Mouse (Mus musculus): ENCODE measurements around the gene Gm45623. TPM values are rescaled to one million over a fixed set of nuclear protein-coding genes. Genes with fewer than 3 reads are reported as not detected.

Gm45623 gene
- total RNA-seq, 1 experiment from 2014 or later, result not detected

GRCm38 (mm10) chr13:56757201-56757600 lies 3.6 kb upstream of the Gm45623 start:
- ATAC-seq (replicated peaks; ENCODE audit: low read depth, poor library complexity, severe bottlenecking), result no peak

GRCm38 (mm10) chr13:56755871-56756270 lies 2.2 kb upstream of the Gm45623 start:
- ATAC-seq (replicated peaks; ENCODE audit: low read depth, poor library complexity, severe bottlenecking), result no peak

GRCm38 (mm10) chr13:56752474-56753191 lies 994 bp downstream of the Gm45623 start:
- ATAC-seq (replicated peaks; ENCODE audit: low read depth, poor library complexity, severe bottlenecking), result no peak

- ATAC-seq (replicated peaks; ENCODE audit: low read depth, poor library complexity, severe bottlenecking), result no peak
These were observed 1.9 kb downstream of the Gm45623 start for GRCm38 (mm10) chr13:56751774-56752173.

- ATAC-seq (replicated peaks; ENCODE audit: low read depth, poor library complexity, severe bottlenecking), result no peak
These were observed 4.2 kb downstream of the Gm45623 start for GRCm38 (mm10) chr13:56749377-56749776.

- no peak for ATAC-seq (replicated peaks; ENCODE audit: low read depth, poor library complexity, severe bottlenecking)
These were observed 6.1 kb downstream of the Gm45623 start for GRCm38 (mm10) chr13:56747554-56747953.

GRCm38 (mm10) chr13:56746739-56747532 lies 6.7 kb downstream of the Gm45623 start:
- no peak for ATAC-seq (replicated peaks; ENCODE audit: low read depth, poor library complexity, severe bottlenecking)

- no peak for ATAC-seq (replicated peaks; ENCODE audit: low read depth, poor library complexity, severe bottlenecking)
These were observed 11.2 kb downstream of the Gm45623 start for GRCm38 (mm10) chr13:56742325-56742901.

- ATAC-seq (replicated peaks; ENCODE audit: low read depth, poor library complexity, severe bottlenecking), result no peak
These were observed 11.9 kb downstream of the Gm45623 start for GRCm38 (mm10) chr13:56741691-56742090.

GRCm38 (mm10) chr13:56740496-56740895 lies 13.1 kb downstream of the Gm45623 start:
- no peak for ATAC-seq (replicated peaks; ENCODE audit: low read depth, poor library complexity, severe bottlenecking)

- no peak for ATAC-seq (replicated peaks; ENCODE audit: low read depth, poor library complexity, severe bottlenecking)
These were observed 14.1 kb downstream of the Gm45623 start for GRCm38 (mm10) chr13:56739556-56739955.

GRCm38 (mm10) chr13:56735212-56735875 lies 18.3 kb downstream of the Gm45623 start:
- peak; percentile 86 for ATAC-seq (replicated peaks; ENCODE audit: low read depth, poor library complexity, severe bottlenecking)

GRCm38 (mm10) chr13:56734617-56735016 lies 19.0 kb downstream of the Gm45623 start:
- 0 out of 2 replicates have a peak, but pooled peaks have one; percentile 50 for ATAC-seq (replicated peaks; ENCODE audit: low read depth, poor library complexity, severe bottlenecking)

GRCm38 (mm10) chr13:56729046-56729445 lies 24.6 kb downstream of the Gm45623 start:
- ATAC-seq (replicated peaks; ENCODE audit: low read depth, poor library complexity, severe bottlenecking), result no peak

GRCm38 (mm10) chr13:56726551-56726950 lies 27.1 kb downstream of the Gm45623 start:
- ATAC-seq (replicated peaks; ENCODE audit: low read depth, poor library complexity, severe bottlenecking), result no peak

GRCm38 (mm10) chr13:56712221-56712620 lies 41.4 kb downstream of the Gm45623 start:
- ATAC-seq (replicated peaks; ENCODE audit: low read depth, poor library complexity, severe bottlenecking), result no peak

GRCm38 (mm10) chr13:56710620-56711019 lies 43.0 kb downstream of the Gm45623 start:
- no peak for ATAC-seq (replicated peaks; ENCODE audit: low read depth, poor library complexity, severe bottlenecking)

- ATAC-seq (replicated peaks; ENCODE audit: low read depth, poor library complexity, severe bottlenecking), result no peak
These were observed 46.0 kb downstream of the Gm45623 start for GRCm38 (mm10) chr13:56707606-56708005.

GRCm38 (mm10) chr13:56707111-56707510 lies 46.5 kb downstream of the Gm45623 start:
- ATAC-seq (replicated peaks; ENCODE audit: low read depth, poor library complexity, severe bottlenecking), result no peak

GRCm38 (mm10) chr13:56704596-56704995 lies 49.0 kb downstream of the Gm45623 start:
- no peak for ATAC-seq (replicated peaks; ENCODE audit: low read depth, poor library complexity, severe bottlenecking)

Data from common myeloid progenitor, adult 5-6 weeks (primary cell).